Mouse (Mus musculus) limb, embryonic 12.5 days (tissue): ENCODE measurements around the gene P2ry2. TPM values are rescaled to one million over a fixed set of nuclear protein-coding genes. Genes with fewer than 3 reads are reported as not detected.

ENCODE experiments used
- ATAC-seq: fragments of 200-750 bp; cut with Nextera tagmentation; 2 replicates; pipeline ENCODE4 v1.8.0; 2017; ENCODE audit warnings: low read depth, moderate TSS enrichment; ENCODE audit not compliant: insufficient number of reproducible peaks, insufficient read depth, low FRiP score, low TSS enrichment
- H3K27ac ChIP-seq: fragments of 300-500 bp; sonication (generic); 2 replicates; pipeline ENCODE4 v1.5.1; 2016; ENCODE audit warnings: mild to moderate bottlenecking, moderate library complexity
- H3K27me3 ChIP-seq: fragments of 300-500 bp; sonication (generic); 2 replicates; pipeline ENCODE4 v1.6.1; 2016; ENCODE audit warnings: mild to moderate bottlenecking, moderate library complexity
- H3K36me3 ChIP-seq: fragments of 300-500 bp; sonication (generic); 2 replicates; pipeline ENCODE4 v1.6.1; 2016; ENCODE audit warnings: mild to moderate bottlenecking, moderate library complexity
- H3K4me1 ChIP-seq: fragments of 300-500 bp; sonication (generic); replicated peaks from 2 replicates; pipeline ENCODE4 v1.6.1; 2016
- H3K4me2 ChIP-seq: fragments of 300-500 bp; sonication (generic); 2 replicates; pipeline ENCODE4 v1.6.1; 2016; ENCODE audit warnings: mild to moderate bottlenecking, moderate library complexity
- H3K4me3 ChIP-seq: fragments of 300-500 bp; sonication (generic); replicated peaks from 2 replicates; pipeline ENCODE4 v1.5.1; 2016; ENCODE audit warnings: mild to moderate bottlenecking
- H3K9ac ChIP-seq: fragments of 300-500 bp; sonication (generic); replicated peaks from 2 replicates; pipeline ENCODE4 v1.6.1; 2016; ENCODE audit warnings: mild to moderate bottlenecking, moderate library complexity
- H3K9me3 ChIP-seq: fragments of 300-500 bp; sonication (generic); 2 replicates; pipeline ENCODE4 v1.6.1; 2016; ENCODE audit warnings: mild to moderate bottlenecking, moderate library complexity
- WGBS: fragments of 180-500 bp; shearing (Covaris S2); methylation state at CpG from one replicate; pipeline ENCODE4 v1.1.7; 2016; 5-methylcytosine and 5-hydroxymethylcytosine counted together
- polyA plus RNA-seq: library from polyadenylated mRNA; unstranded; fragments of >200 nt; fragmentation: Nextera tagmentation; extraction: Ambion mirVana; gene quantifications from 2 replicates; pipeline ENCODE4 v1.2.1, GENCODE M21; 2016

The P2ry2 gene
- 0.76 and 1.1 TPM in 2 replicates for polyA plus RNA-seq

GRCm38 (mm10) chr7:101012541-101012940, at the start of gene P2ry2:
Gene P2ry2, minus strand, starts transcription at chr7:101012866.
- no peaks in the 10 kb centered on the region for H3K36me3 ChIP-seq
- H3K4me1 ChIP-seq, result peaks cover 29% of the 10 kb centered on the region
- ATAC-seq, result no peak
- H3K4me2 ChIP-seq, result peak within 1 kb of the TSS; percentile 97
- no peak within 1 kb of the TSS for H3K27ac ChIP-seq
- H3K4me3 ChIP-seq, result peak within 1 kb of the TSS; percentile 56
- 71% methylated on average over 4 of the region's 4 CpGs for whole genome bisulfite sequencing
- peaks cover 64% of the 10 kb centered on the region for H3K27me3 ChIP-seq
- peak within 1 kb of the TSS; percentile 52 for H3K9ac ChIP-seq
- H3K9me3 ChIP-seq, result no peaks in the 10 kb centered on the region

GRCm38 (mm10) chr7:101062246-101062645, 49.6 kb upstream of the P2ry2 start:
- ATAC-seq, result 0 out of 2 replicates have a peak, but pooled peaks have one; percentile 31
- Histone ChIP-seq H3K27ac (peak overlapping the region; percentile 29; the same call in 1 of the 2 replicates), H3K4me3 (no peak overlapping the region)

GRCm38 (mm10) chr7:101061381-101061780, 48.7 kb upstream of the P2ry2 start:
- 9% methylated on average over 17 of the region's 17 CpGs for WGBS
- H3K27me3 ChIP-seq, result no peaks in the 10 kb centered on the region
- no peaks in the 10 kb centered on the region for H3K9me3 ChIP-seq
- H3K9ac ChIP-seq, result no peak overlapping the region; the same call in 1 of the 2 replicates
- no peak for ATAC-seq
- H3K4me1 ChIP-seq, result 0 out of 2 replicates have a peak, but pooled peaks cover 4% of the 10 kb centered on the region
- H3K27ac ChIP-seq, result no peak overlapping the region
- no peak overlapping the region for H3K4me3 ChIP-seq
- H3K4me2 ChIP-seq, result peak overlapping the region; percentile 31
- H3K36me3 ChIP-seq, result no peaks in the 10 kb centered on the region

More at GRCm38 (mm10) chr7:101062246-101062645, 49.6 kb upstream of the P2ry2 start:
- WGBS, result 89% methylated on average over 6 of the region's 6 CpGs
- Histone ChIP-seq H3K9me3 (no peaks in the 10 kb centered on the region), H3K4me2 (no peak overlapping the region), H3K9ac (no peak overlapping the region), H3K27me3 (no peaks in the 10 kb centered on the region), H3K36me3 (no peaks in the 10 kb centered on the region), H3K4me1 (0 out of 2 replicates have a peak, but pooled peaks cover 4% of the 10 kb centered on the region)

DNA sequence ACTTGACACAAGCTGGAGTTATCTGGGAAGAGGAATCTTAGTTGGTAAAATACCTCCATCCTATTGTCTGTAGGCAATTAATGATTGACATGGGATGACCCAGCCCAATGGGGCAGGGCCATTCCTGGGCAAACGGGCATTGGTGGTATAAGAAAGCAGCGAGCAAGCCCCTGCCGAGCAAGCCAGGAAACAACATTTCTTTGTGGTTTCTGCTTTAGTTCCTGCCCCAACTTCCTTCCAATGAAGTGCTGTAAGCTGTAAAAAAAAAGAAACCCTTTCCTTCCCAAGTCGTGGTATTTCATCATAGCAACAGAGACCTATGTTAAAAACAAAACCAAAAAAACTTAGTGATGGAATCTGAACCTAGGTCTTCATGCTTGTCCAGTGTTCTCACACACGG, 47.8 kb upstream of the P2ry2 start:
- 0 out of 2 replicates have a peak, but pooled peaks cover 4% of the 10 kb centered on the region for H3K4me1 ChIP-seq
- H3K9me3 ChIP-seq, result no peaks in the 10 kb centered on the region
- WGBS, result 67% methylated on average over 5 of the region's 5 CpGs
- no peak overlapping the region for H3K27ac ChIP-seq
- no peak for ATAC-seq
- no peaks in the 10 kb centered on the region for H3K36me3 ChIP-seq
- H3K4me2 ChIP-seq, result no peak overlapping the region
- no peaks in the 10 kb centered on the region for H3K27me3 ChIP-seq
- no peak overlapping the region for H3K4me3 ChIP-seq
- no peak overlapping the region for H3K9ac ChIP-seq

DNA sequence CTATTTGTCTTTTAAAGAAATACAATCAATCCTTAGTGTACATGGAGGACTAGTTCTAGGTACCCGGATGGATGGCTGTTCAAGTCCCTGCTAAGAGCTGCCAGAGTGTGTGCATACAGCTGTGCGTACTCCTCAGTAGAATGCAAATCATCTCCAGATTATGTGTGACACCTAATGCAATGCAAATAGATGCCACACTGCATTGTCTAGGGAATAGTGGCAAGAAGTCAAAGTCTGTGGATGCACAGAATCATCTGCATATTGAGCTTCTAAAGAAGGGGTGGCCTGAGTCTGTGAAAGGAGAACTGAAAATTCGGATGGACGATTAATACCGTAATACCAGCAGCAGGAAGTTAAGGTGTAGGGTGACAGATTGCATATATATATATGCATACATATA, 46.5 kb upstream of the P2ry2 start:
- no peak for ATAC-seq
- H3K4me2 ChIP-seq, result no peak overlapping the region
- no peaks in the 10 kb centered on the region for H3K9me3 ChIP-seq
- no peak overlapping the region for H3K27ac ChIP-seq
- 91% methylated on average over 5 of the region's 5 CpGs for WGBS
- H3K36me3 ChIP-seq, result no peaks in the 10 kb centered on the region
- 0 out of 2 replicates have a peak, but pooled peaks cover 4% of the 10 kb centered on the region for H3K4me1 ChIP-seq
- no peak overlapping the region for H3K4me3 ChIP-seq
- no peak overlapping the region for H3K9ac ChIP-seq
- no peaks in the 10 kb centered on the region for H3K27me3 ChIP-seq

GRCm38 (mm10) chr7:101057309-101057708, 44.6 kb upstream of the P2ry2 start:
- no peak overlapping the region for H3K4me2 ChIP-seq
- H3K9ac ChIP-seq, result no peak overlapping the region
- no peaks in the 10 kb centered on the region for H3K27me3 ChIP-seq
- H3K36me3 ChIP-seq, result no peaks in the 10 kb centered on the region
- H3K4me3 ChIP-seq, result no peak overlapping the region
- no peaks in the 10 kb centered on the region for H3K9me3 ChIP-seq
- no peak for ATAC-seq
- H3K4me1 ChIP-seq, result 0 out of 2 replicates have a peak, but pooled peaks cover 4% of the 10 kb centered on the region
- 25% methylated on average over 4 of the region's 4 CpGs for WGBS
- no peak overlapping the region for H3K27ac ChIP-seq

GRCm38 (mm10) chr7:101053136-101053535, 40.5 kb upstream of the P2ry2 start:
- Histone ChIP-seq H3K27ac (no peak overlapping the region), H3K27me3 (no peaks in the 10 kb centered on the region), H3K4me3 (no peak overlapping the region), H3K9me3 (no peaks in the 10 kb centered on the region), H3K4me1 (peaks cover 12% of the 10 kb centered on the region; the same call in 1 of the 2 replicates), H3K9ac (no peak overlapping the region), H3K36me3 (no peaks in the 10 kb centered on the region), H3K4me2 (no peak overlapping the region)
- no peak for ATAC-seq
- WGBS, result 47% methylated on average over 2 of the region's 2 CpGs

DNA sequence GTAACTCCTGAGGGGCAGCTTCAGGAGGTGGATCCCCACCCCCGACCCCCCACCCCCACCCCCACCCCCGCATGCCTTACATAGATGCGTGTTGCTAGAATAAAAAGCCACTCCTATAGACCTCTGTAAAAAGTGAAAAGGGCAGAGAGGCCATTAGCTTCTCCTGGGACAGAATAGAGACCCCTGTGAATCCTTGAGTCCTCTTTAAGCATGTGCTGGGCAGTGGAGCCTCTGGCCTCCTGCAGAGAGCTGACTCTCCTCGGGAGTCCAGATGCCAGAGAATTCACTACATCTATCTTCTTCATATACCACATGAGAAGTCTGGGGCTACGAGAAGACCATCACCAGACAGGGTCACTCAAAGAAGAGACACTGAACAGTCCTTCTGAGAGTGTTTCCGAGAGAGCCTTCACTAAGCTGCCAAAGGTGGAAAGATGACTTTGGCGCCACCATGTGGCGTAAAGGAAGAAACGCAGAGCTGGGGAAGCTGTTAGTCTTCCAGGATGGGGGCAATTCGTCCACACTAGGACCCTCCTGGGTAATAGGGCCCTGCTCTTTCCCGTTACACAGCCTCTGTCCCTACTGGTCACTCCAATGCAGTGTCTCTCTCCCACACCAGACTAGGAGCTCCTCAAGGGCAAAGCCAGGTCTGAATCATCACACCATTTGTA, 39.0 kb upstream of the P2ry2 start:
- no peaks in the 10 kb centered on the region for H3K36me3 ChIP-seq
- 18% methylated on average over 11 of the region's 11 CpGs for WGBS
- no peak overlapping the region for H3K4me3 ChIP-seq
- no peaks in the 10 kb centered on the region for H3K27me3 ChIP-seq
- no peak overlapping the region for H3K27ac ChIP-seq
- H3K9me3 ChIP-seq, result no peaks in the 10 kb centered on the region
- no peak overlapping the region for H3K9ac ChIP-seq
- no peak overlapping the region for H3K4me2 ChIP-seq
- ATAC-seq, result peak; percentile 68; the same call in 1 of the 2 replicates
- H3K4me1 ChIP-seq, result peaks cover 8% of the 10 kb centered on the region; the same call in 1 of the 2 replicates

GRCm38 (mm10) chr7:101050724-101051550, 38.3 kb upstream of the P2ry2 start:
- H3K4me1 ChIP-seq, result peaks cover 8% of the 10 kb centered on the region; the same call in 1 of the 2 replicates
- WGBS, result 71% methylated on average over 13 of the region's 13 CpGs
- H3K27ac ChIP-seq, result no peak overlapping the region
- no peaks in the 10 kb centered on the region for H3K9me3 ChIP-seq
- no peaks in the 10 kb centered on the region for H3K27me3 ChIP-seq
- no peak for ATAC-seq
- H3K9ac ChIP-seq, result no peak overlapping the region
- no peaks in the 10 kb centered on the region for H3K36me3 ChIP-seq
- no peak overlapping the region for H3K4me3 ChIP-seq
- no peak overlapping the region for H3K4me2 ChIP-seq

DNA sequence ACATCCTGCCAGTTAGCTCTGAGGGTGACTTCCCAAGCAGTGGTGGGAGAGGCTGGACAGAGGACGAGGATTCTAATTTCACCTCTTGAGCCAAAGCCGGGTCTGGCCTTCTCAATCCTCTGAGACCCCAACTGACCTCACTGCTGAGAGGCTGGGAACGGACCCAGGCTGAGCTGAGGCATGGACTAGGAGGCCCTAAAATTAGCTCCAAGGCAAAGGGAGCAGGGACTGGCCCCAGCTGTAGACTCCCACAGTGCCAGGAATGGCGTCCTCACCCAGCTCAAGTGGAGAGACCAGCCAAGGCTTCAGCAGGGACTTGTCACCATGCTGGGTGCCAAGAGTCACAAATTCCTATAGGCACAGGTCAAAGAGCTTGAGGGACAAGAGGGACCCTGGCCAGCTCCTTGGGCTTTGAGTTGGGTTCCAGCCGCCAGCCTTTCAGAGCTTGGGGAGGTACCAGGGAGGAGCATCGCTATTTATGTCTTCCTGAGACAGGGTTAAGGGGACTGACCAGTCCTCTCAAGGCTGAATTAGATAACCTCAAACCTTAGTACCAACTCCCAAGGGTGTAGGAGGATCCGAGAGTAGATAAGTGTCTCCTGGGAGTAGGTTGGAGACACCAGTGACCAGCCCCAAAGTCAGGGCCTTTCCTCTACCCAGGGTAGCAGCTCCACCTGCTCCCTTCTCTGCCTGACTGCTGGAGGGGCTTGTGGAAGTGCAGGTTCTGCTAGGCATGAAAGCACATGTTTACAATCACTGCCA, 36.8 kb upstream of the P2ry2 start:
- WGBS, result 76% methylated on average over 7 of the region's 7 CpGs
- Histone ChIP-seq H3K4me1 (peaks cover 8% of the 10 kb centered on the region; the same call in 1 of the 2 replicates), H3K4me2 (no peak overlapping the region), H3K36me3 (no peaks in the 10 kb centered on the region), H3K27me3 (no peaks in the 10 kb centered on the region), H3K4me3 (no peak overlapping the region), H3K9ac (no peak overlapping the region), H3K9me3 (no peaks in the 10 kb centered on the region), H3K27ac (no peak overlapping the region)
- ATAC-seq, result no peak
